Mouse (Mus musculus) layer of hippocampus, postnatal 36 days (tissue): ENCODE measurements around the gene Ccm2l. TPM values are rescaled to one million over a fixed set of nuclear protein-coding genes. Genes with fewer than 3 reads are reported as not detected.
A peak's percentile ranks its signal among the peaks of the same experiment; 100 is the strongest.

ENCODE experiments used
- DNase-seq, 2 experiments: peaks; one replicate each; pipeline ENCODE4 v3.0.0; 2022
- total RNA-seq, 2 experiments: library from RNA; stranded (reverse); gene quantifications; 2 replicates each; pipeline ENCODE4 v1.2.3; 2021

Gene Ccm2l
- total RNA-seq, 2 experiments from 2014 or later, result 3.9 to 5.2 TPM

DNA sequence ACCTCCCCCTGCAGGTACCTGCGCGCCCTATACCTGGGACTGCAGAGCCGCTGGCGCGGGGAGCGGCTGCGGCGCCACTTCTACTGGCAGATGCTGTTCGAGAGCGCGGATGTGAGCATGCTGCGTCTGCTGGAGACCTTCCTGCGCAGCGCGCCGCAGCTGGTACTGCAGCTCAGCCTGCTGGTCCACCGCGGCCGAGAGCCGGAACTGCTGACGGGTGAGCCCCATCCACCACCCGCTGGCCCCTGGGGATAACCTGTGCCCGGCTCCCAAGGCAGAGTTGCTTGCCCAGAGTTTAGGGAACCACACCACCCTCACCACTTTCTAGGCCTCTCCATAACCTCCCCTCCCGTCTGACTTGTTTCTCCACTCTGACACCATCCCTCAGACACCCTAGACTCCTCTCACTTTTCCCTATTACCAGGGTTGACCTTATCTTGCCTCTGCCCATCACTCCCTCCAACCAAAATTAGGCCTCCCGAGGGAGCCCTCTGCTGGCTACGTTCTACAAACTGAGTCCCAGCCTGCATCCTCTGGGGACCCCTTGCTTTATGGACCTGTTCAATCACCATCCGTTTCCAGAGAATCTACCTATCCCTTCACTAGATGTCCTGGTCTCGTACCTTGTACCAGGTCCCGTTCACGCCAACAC, 12.9 kb upstream of the Ccm2l start:
- DNase-seq, result no peak

GRCm38 (mm10) chr2:153053896-153054295, 11.9 kb upstream of the Ccm2l start:
- DNase-seq, result no peak

GRCm38 (mm10) chr2:153055270-153055920, 10.4 kb upstream of the Ccm2l start:
- no peak for DNase-seq

DNA sequence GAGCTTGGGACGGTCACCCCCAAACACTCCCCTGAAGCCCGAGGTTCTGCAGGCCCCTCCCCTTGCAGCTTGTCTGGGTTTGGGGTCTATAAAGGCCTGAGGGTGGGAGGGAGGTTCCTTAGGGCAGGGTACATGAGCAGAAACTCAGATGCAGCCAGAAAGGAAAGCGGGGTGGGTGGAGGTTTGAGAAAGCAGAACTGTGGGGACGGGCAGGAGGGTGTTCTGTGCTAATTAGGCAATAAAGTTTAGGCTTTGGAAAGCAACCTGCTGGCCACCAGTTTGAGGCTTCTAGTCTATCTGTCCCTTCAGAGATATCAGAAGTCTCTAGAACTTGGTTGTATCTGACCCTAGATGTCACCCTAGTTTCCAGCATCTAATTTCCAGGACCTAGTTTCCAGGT, 7.4 kb upstream of the Ccm2l start:
- DNase-seq, result no peak

- no peak for DNase-seq
These were observed 5.5 kb upstream of the Ccm2l start for GRCm38 (mm10) chr2:153060216-153060615.

DNA sequence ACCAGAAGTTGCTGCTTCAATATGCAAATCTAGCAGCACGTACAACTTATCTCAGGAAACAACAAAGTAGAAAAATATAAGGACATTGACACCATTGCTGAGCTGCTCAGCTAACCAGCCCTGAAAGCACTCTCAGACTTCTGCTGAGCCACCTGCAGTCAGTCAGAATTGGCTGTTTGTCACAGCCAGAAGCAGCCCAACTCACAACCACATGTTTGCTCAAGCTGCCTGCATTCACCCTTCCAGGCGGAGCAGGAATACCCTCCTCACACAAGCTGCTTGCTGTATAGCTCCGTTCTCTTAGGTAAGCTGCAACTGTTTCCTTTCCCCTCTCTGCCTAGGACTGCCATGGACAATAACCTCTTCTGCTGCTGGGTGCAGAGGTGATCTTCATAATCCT, 2.4 kb upstream of the Ccm2l start:
- no peak for DNase-seq

- no peak for DNase-seq
These were observed 1.4 kb upstream of the Ccm2l start for GRCm38 (mm10) chr2:153064190-153064970.

DNA sequence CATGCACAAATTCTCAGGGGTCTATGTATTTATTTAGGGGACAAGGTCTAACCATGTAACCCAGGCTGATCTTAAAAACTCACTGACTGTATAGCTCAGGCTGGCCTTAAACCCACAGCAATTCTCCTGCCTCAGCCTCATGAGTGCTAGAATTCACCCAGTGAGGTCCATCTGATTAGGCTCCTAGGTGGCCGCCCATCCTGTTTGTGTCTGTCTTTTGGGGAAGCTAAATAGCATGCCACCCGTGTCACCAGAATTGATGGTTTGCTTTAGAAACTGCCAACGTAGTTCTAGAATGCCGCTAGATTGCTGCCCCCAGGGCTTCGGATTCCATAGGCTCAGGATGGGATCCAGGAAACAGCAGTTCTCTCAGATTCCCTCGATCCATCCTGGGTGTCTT, 1.2 kb downstream of the Ccm2l start:
- no peak for DNase-seq

GRCm38 (mm10) chr2:153070762-153071490, 5.2 kb downstream of the Ccm2l start:
- no peak for DNase-seq

DNA sequence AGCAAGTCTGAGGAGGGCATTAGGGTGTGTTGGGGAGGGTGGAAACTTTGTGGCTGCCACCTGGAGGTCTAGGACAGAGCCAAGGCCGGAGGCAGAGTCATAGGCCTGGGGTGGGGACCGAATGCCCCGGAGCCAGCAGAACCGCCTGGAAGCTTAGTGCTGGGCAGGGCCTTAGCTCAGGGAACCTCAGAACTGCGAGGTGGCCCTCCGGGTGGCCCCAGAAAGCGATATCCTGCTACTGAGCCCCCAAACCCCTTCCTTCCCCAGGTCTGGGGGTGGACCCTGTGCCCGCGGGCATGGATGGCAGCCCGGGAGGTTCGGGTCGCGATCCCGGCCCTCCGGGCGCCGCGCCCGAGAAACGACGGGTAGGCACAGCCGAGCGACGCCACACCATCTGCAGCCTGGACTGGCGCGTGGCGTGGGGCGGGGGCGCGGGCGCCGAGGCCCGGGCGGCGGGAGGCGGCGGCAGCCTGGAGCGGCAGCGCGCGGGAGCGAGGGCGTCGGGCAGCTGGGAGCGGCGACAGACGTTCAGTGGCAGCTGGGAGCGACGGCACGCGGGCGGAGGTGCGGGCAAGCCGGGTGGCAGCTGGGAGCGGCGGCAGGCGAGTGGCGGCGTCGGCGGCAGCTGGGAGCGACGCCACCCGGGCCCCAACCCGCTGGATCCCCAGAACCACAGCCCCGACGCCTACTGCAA, 5.9 kb downstream of the Ccm2l start:
- DNase-seq, result peak; percentile 36 to 56

GRCm38 (mm10) chr2:153074651-153075050, 8.9 kb downstream of the Ccm2l start:
- no peak for DNase-seq

DNA sequence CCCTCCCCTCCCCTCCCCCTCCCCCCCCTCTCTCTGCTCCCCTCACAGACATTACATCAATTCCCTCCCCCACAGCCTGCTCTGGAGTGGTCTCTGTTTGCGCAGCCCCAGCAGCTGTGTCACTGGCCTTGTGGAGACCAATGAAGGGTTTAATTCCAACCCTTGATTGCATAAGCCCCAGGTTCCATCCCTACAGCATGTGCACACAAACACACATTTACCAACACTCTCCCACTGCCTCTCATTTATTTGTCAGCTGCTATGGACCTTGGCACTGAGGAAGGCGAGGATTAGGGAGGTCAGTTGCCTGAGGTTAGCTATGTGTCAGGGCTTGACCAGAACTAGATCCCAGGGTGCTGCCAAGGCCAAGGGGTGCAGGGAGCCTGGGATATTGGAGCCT, 10.2 kb downstream of the Ccm2l start:
- DNase-seq, result no peak

DNA sequence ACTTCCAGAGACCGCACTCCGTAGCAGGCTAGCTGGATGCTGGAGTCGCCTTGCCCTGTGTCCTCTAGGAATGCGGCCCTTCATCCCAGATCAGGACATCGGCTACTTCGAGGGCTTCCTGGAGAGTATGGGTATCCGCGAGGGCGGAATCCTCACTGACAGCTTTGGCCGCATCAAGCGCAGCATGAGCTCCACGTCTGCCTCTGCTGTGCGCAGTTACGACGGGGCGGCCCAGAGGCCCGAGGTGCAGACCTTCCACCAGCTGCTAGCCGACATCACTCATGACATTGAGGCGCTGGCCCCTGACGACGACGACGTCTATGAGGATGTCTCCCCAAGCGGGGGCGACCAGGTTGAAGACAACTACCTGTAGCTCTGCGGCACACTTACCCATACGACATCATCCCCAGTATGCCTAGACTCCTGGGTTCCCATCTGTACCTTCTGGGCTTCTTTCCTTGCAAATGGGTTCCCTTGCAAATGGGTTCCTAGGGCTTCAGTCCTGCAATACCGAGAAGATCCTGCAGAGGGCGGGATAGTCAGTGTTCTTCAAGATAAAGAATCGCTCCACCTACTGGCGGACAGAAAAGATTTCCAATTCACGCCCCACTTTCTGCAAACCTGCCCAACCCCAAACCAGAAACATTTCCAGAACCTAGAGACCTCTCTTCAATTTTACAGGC, 15.2 kb downstream of the Ccm2l start:
- DNase-seq, result peak; percentile 61 to 68

GRCm38 (mm10) chr2:153081866-153082265, 16.1 kb downstream of the Ccm2l start:
- no peak for DNase-seq

DNA sequence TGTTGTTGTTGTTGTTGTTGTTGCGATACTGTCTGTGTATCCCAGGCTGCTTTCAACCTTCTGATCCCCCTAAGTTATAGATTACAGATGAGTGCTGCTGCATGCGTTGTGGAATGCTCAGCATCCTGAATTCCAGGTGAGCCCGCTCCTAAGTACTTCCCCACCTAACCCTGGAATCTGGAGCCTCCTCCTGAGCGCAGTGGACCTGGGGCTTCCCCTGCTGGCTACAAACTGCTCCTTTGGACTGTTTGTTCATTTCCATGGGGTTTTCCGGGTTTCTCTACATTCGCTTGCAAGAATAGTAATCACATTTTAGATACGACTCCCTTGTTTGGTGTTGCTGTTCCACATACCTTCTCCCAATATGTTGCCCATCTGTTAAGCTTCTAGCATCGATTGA, 17.5 kb downstream of the Ccm2l start:
- DNase-seq, result no peak

DNA sequence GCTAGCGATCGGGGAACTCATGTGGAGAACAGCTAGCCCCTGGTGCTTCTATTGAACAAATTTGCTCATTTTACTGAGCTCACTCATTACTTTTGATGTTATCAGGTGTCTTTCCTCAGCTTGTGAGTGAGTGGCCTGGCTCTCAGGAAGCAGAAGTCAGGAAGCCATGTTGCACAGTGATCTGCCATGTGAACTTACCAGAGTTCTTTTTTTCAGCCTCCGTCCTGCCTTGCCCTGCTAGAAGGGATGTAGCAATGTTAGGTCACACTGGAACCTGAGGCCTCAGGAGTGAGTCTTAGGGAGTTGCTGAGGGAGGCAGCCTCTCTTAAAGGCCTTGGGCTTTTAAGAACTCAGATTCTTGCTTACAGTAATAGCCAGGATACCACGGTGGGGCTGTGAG, 18.1 kb downstream of the Ccm2l start:
- DNase-seq, result no peak

DNA sequence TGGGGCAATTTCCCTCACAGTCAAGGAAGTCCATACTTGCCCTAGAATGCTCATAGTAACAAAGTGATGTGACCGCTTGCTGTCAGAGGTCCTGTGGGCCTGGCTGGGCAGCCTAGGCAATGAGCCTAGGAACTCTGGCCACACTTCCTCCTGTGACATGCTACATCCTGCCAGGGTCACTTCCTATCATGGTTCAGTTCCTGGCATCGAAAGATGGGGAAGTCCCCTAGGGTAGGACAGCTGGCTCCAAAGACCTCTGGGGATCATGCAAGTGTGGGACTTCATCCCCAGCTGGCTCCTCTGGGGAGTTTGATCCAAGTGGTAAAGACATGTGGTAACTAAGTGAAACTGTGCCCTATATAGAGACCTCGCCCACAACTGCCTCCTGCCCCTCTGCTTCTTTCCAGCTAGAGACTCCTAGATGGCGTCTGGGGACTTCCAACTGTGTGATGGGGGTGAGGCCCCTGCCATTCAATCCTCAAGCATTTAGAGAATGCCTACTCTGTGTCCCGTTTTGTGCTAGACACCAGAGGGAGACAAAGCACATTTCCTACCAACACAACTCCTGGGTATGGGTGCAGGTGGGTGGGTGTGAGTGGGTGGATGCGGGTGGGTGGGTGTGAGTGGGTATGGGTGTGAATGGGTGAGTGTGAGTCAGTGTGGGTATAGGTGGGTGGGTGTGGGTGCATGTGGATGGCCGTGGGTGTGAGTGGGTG, 18.7 kb downstream of the Ccm2l start:
- no peak for DNase-seq

- DNase-seq, result no peak
These were observed 19.8 kb downstream of the Ccm2l start for GRCm38 (mm10) chr2:153085556-153085955.

GRCm38 (mm10) chr2:153086166-153086565, 20.4 kb downstream of the Ccm2l start:
- no peak for DNase-seq

DNA sequence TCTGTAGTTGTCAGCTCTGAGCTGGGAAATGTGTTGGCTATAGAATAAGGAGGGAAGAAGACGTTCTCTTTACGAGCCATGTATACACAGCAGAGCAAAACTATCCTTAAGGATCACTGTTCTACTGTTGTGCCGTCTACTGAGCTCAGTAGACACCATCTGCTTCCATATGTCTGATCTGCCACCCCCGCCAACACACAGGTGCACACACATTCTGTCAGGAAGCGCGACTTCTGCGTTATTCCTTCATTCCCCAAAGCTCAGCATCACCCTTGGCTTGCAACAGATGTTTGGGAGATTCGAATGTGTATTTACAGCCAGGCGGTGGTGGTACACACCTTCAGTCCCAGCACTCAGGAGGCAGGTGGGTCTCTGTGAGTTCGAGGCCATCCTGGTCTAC, 21.3 kb downstream of the Ccm2l start:
- no peak for DNase-seq

GRCm38 (mm10) chr2:153089316-153089715, 23.6 kb downstream of the Ccm2l start:
- DNase-seq, result no peak
